ENCODE assay signal across 9 mouse cellular contexts in the genomic region with DNA sequence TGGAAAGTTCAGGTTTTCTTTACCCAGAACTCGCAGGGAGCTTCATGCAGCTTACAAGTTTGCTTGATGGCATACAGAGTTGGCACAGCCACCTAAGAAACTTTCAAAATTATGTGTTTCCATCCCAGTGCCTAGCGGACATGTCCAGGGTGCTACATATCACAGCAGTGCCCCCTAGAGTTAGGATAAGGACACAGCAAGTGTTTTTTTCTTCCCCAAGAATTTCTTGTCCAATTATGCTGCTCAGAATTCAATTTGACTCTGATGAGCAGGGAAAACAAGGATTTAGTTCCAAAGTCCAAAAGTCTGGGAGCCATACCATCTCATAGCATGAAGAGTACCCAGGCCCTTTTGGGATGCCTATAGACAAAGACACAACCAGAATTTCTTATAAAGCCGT. TPM values are rescaled to one million over a fixed set of nuclear protein-coding genes. Genes with fewer than 3 reads are reported as not detected.
A peak's percentile ranks its signal among the peaks of the same experiment; 100 is the strongest.
DNase-seq lines count a peak whose midpoint lies in the region; ATAC-seq and TF ChIP-seq lines count a peak whose summit lies in the region.
"Had no signal": no experiment of that assay in that cellular context is flagged by ENCODE, and none has a peak within 500 bp of the region (broad histone marks: within the 10 kb centered on the region; RNA-seq: fewer than 3 reads in every experiment).

No protein-coding gene starts in this region.

- H3K9me3 ChIP-seq in forebrain, postnatal 0 days (ENCODE audit: low read length): no peaks in the 10 kb centered on the region
- no peaks in the 10 kb centered on the region for H3K9me3 ChIP-seq in forebrain, embryonic 11.5 days (ENCODE audit: control insufficient read depth, low read length)
- no peaks in the 10 kb centered on the region for H3K9me3 ChIP-seq in liver, embryonic 14.5 days (ENCODE audit: control insufficient read depth, low read length)
- H3K9me3 ChIP-seq in liver, embryonic 12.5 days (replicated peaks): no peaks in the 10 kb centered on the region
- no peaks in the 10 kb centered on the region for H3K9me3 ChIP-seq in MEL (replicated peaks; ENCODE audit: insufficient read depth, low read length)

- TF ChIP-seq POLR2A in MEL (IDR thresholded peaks at IDR 0.05; ENCODE audit: control insufficient read depth in 1 of 2, insufficient read depth in 1 of 2, low read depth in 1 of 2, low read length in 2 of 2, poor library complexity in 1 of 2): no peak

- peak; percentile 40 for DNase-seq in forebrain, postnatal 0 days
- no peak for DNase-seq in forebrain, embryonic 11.5 days (ENCODE audit: low spot score)
- DNase-seq in liver, embryonic 14.5 days (ENCODE audit: low read depth in 3 of 3, low spot score in 3 of 3): no peak
- DNase-seq in MEL (ENCODE audit: low read depth, low spot score): peak; percentile 57
- DNase-seq in thymus, postnatal 14 days: no peak
- DNase-seq: right cerebral cortex, adult 18-20 months had no signal

- ATAC-seq in forebrain, postnatal 0 days: no peak
- ATAC-seq in forebrain, embryonic 11.5 days (replicated peaks; ENCODE audit: low FRiP score): no peak
- ATAC-seq in liver, embryonic 14.5 days (ENCODE audit: insufficient read depth): no peak
- no peak for ATAC-seq in liver, embryonic 12.5 days
- ATAC-seq in megakaryocyte, adult 5-6 weeks (ENCODE audit: poor library complexity, severe bottlenecking): peak; percentile 49; the same call in 1 of the 2 replicates
- ATAC-seq in monocyte, adult 5-6 weeks (replicated peaks; ENCODE audit: insufficient number of reproducible peaks, low FRiP score, low TSS enrichment, poor library complexity, severe bottlenecking): no peak

- TF ChIP-seq RAD21 in MEL (IDR thresholded peaks at IDR 0.05; ENCODE audit: low read depth, low read length): peak; percentile 47

- no peaks in the 10 kb centered on the region for H3K79me2 ChIP-seq in MEL (ENCODE audit: control insufficient read depth, insufficient read depth, low read length, poor library complexity)

- peak; percentile 66 for TF ChIP-seq CTCF in forebrain, postnatal 0 days (IDR thresholded peaks at IDR 0.05; ENCODE audit: low read depth)
- TF ChIP-seq CTCF in liver, embryonic 14.5 days (IDR thresholded peaks at IDR 0.05; ENCODE audit: low read depth): peak; percentile 58
- TF ChIP-seq CTCF in MEL (IDR thresholded peaks at IDR 0.05 in 2 of 3, conservative IDR thresholded peaks at IDR 0.05 in 1 of 3; ENCODE audit: control insufficient read depth in 1 of 3, insufficient read depth in 1 of 3, low read depth in 2 of 3, low read length in 3 of 3, poor library complexity in 1 of 3, severe bottlenecking in 1 of 3): peak; percentile 57 to 85 (median 70)

- no peak overlapping the region for H3K4me2 ChIP-seq in forebrain, postnatal 0 days (ENCODE audit: low read depth)
- no peak overlapping the region for H3K4me2 ChIP-seq in forebrain, embryonic 11.5 days (ENCODE audit: low read depth, low read length, severe bottlenecking)
- H3K4me2 ChIP-seq in liver, embryonic 14.5 days (ENCODE audit: low read depth): no peak overlapping the region
- no peak overlapping the region for H3K4me2 ChIP-seq in liver, embryonic 12.5 days

- H3K27ac ChIP-seq in forebrain, postnatal 0 days (ENCODE audit: low read depth, low read length): no peak overlapping the region
- H3K27ac ChIP-seq in forebrain, embryonic 11.5 days (ENCODE audit: low read depth, low read length): no peak overlapping the region
- no peak overlapping the region for H3K27ac ChIP-seq in liver, embryonic 14.5 days
- H3K27ac ChIP-seq in liver, embryonic 12.5 days: no peak overlapping the region
- H3K27ac ChIP-seq in MEL (ENCODE audit: control insufficient read depth, low read depth, low read length): no peak overlapping the region

- no peaks in the 10 kb centered on the region; the same call in 1 of the 2 replicates for H3K27me3 ChIP-seq in forebrain, postnatal 0 days (ENCODE audit: insufficient read depth, low read length)
- H3K27me3 ChIP-seq in forebrain, embryonic 11.5 days (ENCODE audit: control insufficient read depth, insufficient read depth, low read length): 0 out of 2 replicates have a peak, but pooled peaks cover 2% of the 10 kb centered on the region
- no peaks in the 10 kb centered on the region for H3K27me3 ChIP-seq in liver, embryonic 14.5 days (ENCODE audit: control insufficient read depth, insufficient read depth, low read length)
- H3K27me3 ChIP-seq in liver, embryonic 12.5 days (replicated peaks): peaks cover 10% of the 10 kb centered on the region; the same call in 1 of the 2 replicates
- peaks cover 2 to 4% of the 10 kb centered on the region in 2 experiments; a peak in 2 of 4 replicates for H3K27me3 ChIP-seq in MEL (ENCODE audit: control insufficient read depth in 1 of 2, insufficient read depth in 2 of 2, low read length in 2 of 2)

- no peak overlapping the region for H3K9ac ChIP-seq in forebrain, postnatal 0 days
- H3K9ac ChIP-seq in forebrain, embryonic 11.5 days (ENCODE audit: low read length): no peak overlapping the region
- no peak overlapping the region for H3K9ac ChIP-seq in liver, embryonic 14.5 days (replicated peaks)
- no peak overlapping the region for H3K9ac ChIP-seq in liver, embryonic 12.5 days
- no peak overlapping the region for H3K9ac ChIP-seq in MEL (ENCODE audit: control insufficient read depth, low read depth, low read length, poor library complexity, severe bottlenecking)

- H3K4me1 ChIP-seq in forebrain, postnatal 0 days (ENCODE audit: insufficient read depth): peaks cover 7% of the 10 kb centered on the region
- peaks cover 14% of the 10 kb centered on the region for H3K4me1 ChIP-seq in forebrain, embryonic 11.5 days (replicated peaks; ENCODE audit: control insufficient read depth, insufficient read depth, low read length)
- no peaks in the 10 kb centered on the region for H3K4me1 ChIP-seq in liver, embryonic 14.5 days (replicated peaks; ENCODE audit: control insufficient read depth in 2 of 2, insufficient read depth in 2 of 2, low read length in 1 of 2)
- H3K4me1 ChIP-seq in liver, embryonic 12.5 days: no peaks in the 10 kb centered on the region
- no peaks in the 10 kb centered on the region for H3K4me1 ChIP-seq in MEL (ENCODE audit: control insufficient read depth in 1 of 2, insufficient read depth in 2 of 2, low read length in 2 of 2)

- no peak overlapping the region for H3K4me3 ChIP-seq in forebrain, postnatal 0 days (ENCODE audit: low read depth, low read length)
- no peak overlapping the region for H3K4me3 ChIP-seq in forebrain, embryonic 11.5 days (ENCODE audit: low read depth, low read length)
- no peak overlapping the region for H3K4me3 ChIP-seq in liver, embryonic 14.5 days (ENCODE audit: insufficient read depth in 1 of 2, low read depth in 2 of 2, low read length in 2 of 2)
- H3K4me3 ChIP-seq in liver, embryonic 12.5 days: no peak overlapping the region
- H3K4me3 ChIP-seq in MEL (ENCODE audit: control insufficient read depth in 1 of 2, insufficient read depth in 1 of 2, low read depth in 2 of 2, low read length in 2 of 2): no peak overlapping the region

- TF ChIP-seq EP300 in liver, embryonic 14.5 days (IDR thresholded peaks at IDR 0.05; ENCODE audit: low read depth): no peak
- no peak for TF ChIP-seq EP300 in MEL (IDR thresholded peaks at IDR 0.05; ENCODE audit: low read depth in 1 of 2, low read length in 2 of 2)

- H3K36me3 ChIP-seq in forebrain, postnatal 0 days (ENCODE audit: insufficient read depth): no peaks in the 10 kb centered on the region
- no peaks in the 10 kb centered on the region for H3K36me3 ChIP-seq in forebrain, embryonic 11.5 days (ENCODE audit: control insufficient read depth, insufficient read depth, low read length)
- no peaks in the 10 kb centered on the region for H3K36me3 ChIP-seq in liver, embryonic 14.5 days (replicated peaks; ENCODE audit: control insufficient read depth, insufficient read depth, low read depth)
- H3K36me3 ChIP-seq in liver, embryonic 12.5 days: no peaks in the 10 kb centered on the region
- no peaks in the 10 kb centered on the region for H3K36me3 ChIP-seq in MEL (ENCODE audit: control insufficient read depth in 1 of 2, insufficient read depth in 2 of 2, low read length in 2 of 2)

- WGBS in forebrain, postnatal 0 days: 68% methylated on average over 3 of the region's 3 CpGs
- WGBS in forebrain, embryonic 11.5 days: 79% methylated on average over 3 of the region's 3 CpGs
- WGBS in liver, embryonic 14.5 days (ENCODE audit: insufficient replicate concordance): 53% methylated on average over 3 of the region's 3 CpGs
- 53% methylated on average over 3 of the region's 3 CpGs for WGBS in liver, embryonic 12.5 days (ENCODE audit: insufficient replicate concordance)

RNA-seq across cellular contexts. Expression of a gene that starts 43.8 kb away (rescaled TPM):
- 0.76 and 0.85 TPM in 2 replicates for total RNA-seq in forebrain, postnatal 0 days (2014; rRNA removed)
- polyA plus RNA-seq in forebrain, postnatal 0 days (2015; fragmentation: Nextera tagmentation; extraction: Ambion mirVana): 0.64 and 0.86 TPM in 2 replicates
- 0.17 and 0.20 TPM in 2 replicates for polyA plus RNA-seq in forebrain, embryonic 11.5 days (2014; fragmentation: Nextera tagmentation; extraction: Ambion mirVana)
- 0.06 and 0.10 TPM in 2 replicates for polyA plus RNA-seq in liver, embryonic 14.5 days (2012; rRNA removed)
- 0.05 and 0.06 TPM in 2 replicates for polyA plus RNA-seq in liver, embryonic 14.5 days (2014; fragmentation: Nextera tagmentation; extraction: Ambion mirVana)
- polyA plus RNA-seq in liver, embryonic 12.5 days (2016; fragmentation: Nextera tagmentation; extraction: Ambion mirVana): 0.10 and 0.13 TPM in 2 replicates
- total RNA-seq in MEL (2012; rRNA removed): 0.07 and 0.08 TPM in 2 replicates
- polyA plus RNA-seq in MEL (2012; ENCODE audit: insufficient read depth in 1 of 2, insufficient read length in 2 of 2, low read depth in 1 of 2, low replicate concordance in 2 of 2, missing spikeins in 1 of 2): under 1 TPM in 1 of 2 experiments, not detected in 1; 0.11 TPM
- total RNA-seq in megakaryocyte, adult 5-6 weeks (2015): 0.02 TPM in 1 of 2 replicates, not detected in the other
- total RNA-seq in megakaryocyte, adult 5-6 weeks (2017): 0.04 and 0.12 TPM in 2 replicates
- total RNA-seq in monocyte, adult 5-6 weeks (2017): 0.43 TPM in 1 of 3 replicates, not detected in the others

RNA-seq across cellular contexts. Expression of a gene that starts 50.9 kb away (rescaled TPM):
- 21.4 and 23.7 TPM in 2 replicates for total RNA-seq in forebrain, postnatal 0 days (2014; rRNA removed)
- polyA plus RNA-seq in forebrain, postnatal 0 days (2015; fragmentation: Nextera tagmentation; extraction: Ambion mirVana): 23.8 and 28.8 TPM in 2 replicates
- polyA plus RNA-seq in forebrain, embryonic 11.5 days (2014; fragmentation: Nextera tagmentation; extraction: Ambion mirVana): 17.4 and 19.6 TPM in 2 replicates
- polyA plus RNA-seq in liver, embryonic 14.5 days (2012; rRNA removed): 6.7 and 9.5 TPM in 2 replicates
- 11.9 and 13.2 TPM in 2 replicates for polyA plus RNA-seq in liver, embryonic 14.5 days (2014; fragmentation: Nextera tagmentation; extraction: Ambion mirVana)
- 16.8 and 17.6 TPM in 2 replicates for polyA plus RNA-seq in liver, embryonic 12.5 days (2016; fragmentation: Nextera tagmentation; extraction: Ambion mirVana)
- 53.9 and 70.4 TPM in 2 replicates for total RNA-seq in MEL (2012; rRNA removed)
- 10 to 100 TPM in 1 of 2 experiments, not detected in 1; 69.4 TPM for polyA plus RNA-seq in MEL (2012; ENCODE audit: insufficient read depth in 1 of 2, insufficient read length in 2 of 2, low read depth in 1 of 2, low replicate concordance in 2 of 2, missing spikeins in 1 of 2)
- 35.8 and 41.4 TPM in 2 replicates for total RNA-seq in megakaryocyte, adult 5-6 weeks (2015)
- total RNA-seq in megakaryocyte, adult 5-6 weeks (2017): 30.3 and 31.4 TPM in 2 replicates
- total RNA-seq in monocyte, adult 5-6 weeks (2017): 24.3 to 36.1 TPM (median 25.4 TPM) in 3 replicates

RNA-seq across cellular contexts. Expression of a gene that starts 59.1 kb away (rescaled TPM):
- total RNA-seq in forebrain, postnatal 0 days (2014; rRNA removed): not detected in 2 replicates
- 0.06 TPM in 1 of 2 replicates, not detected in the other for polyA plus RNA-seq in forebrain, postnatal 0 days (2015; fragmentation: Nextera tagmentation; extraction: Ambion mirVana)
- polyA plus RNA-seq in forebrain, embryonic 11.5 days (2014; fragmentation: Nextera tagmentation; extraction: Ambion mirVana): not detected in 2 replicates
- 38.0 and 39.8 TPM in 2 replicates for polyA plus RNA-seq in liver, embryonic 14.5 days (2012; rRNA removed)
- polyA plus RNA-seq in liver, embryonic 14.5 days (2014; fragmentation: Nextera tagmentation; extraction: Ambion mirVana): 42.4 and 45.0 TPM in 2 replicates
- 40.8 and 42.9 TPM in 2 replicates for polyA plus RNA-seq in liver, embryonic 12.5 days (2016; fragmentation: Nextera tagmentation; extraction: Ambion mirVana)
- not detected in 2 replicates for total RNA-seq in MEL (2012; rRNA removed)
- polyA plus RNA-seq in MEL (2012; ENCODE audit: insufficient read depth in 1 of 2, insufficient read length in 2 of 2, low read depth in 1 of 2, low replicate concordance in 2 of 2, missing spikeins in 1 of 2): not detected
- total RNA-seq in megakaryocyte, adult 5-6 weeks (2015): not detected in 2 replicates
- total RNA-seq in megakaryocyte, adult 5-6 weeks (2017): not detected in 2 replicates
- not detected in 3 replicates for total RNA-seq in monocyte, adult 5-6 weeks (2017)

Comparison
In these comparisons a context has a peak if more than half of its experiments do, and no peak if none do; other contexts are left out.
1. DNase-seq: peak in forebrain, postnatal 0 days (single experiment) and MEL (single experiment); none in forebrain, embryonic 11.5 days (single experiment), liver, embryonic 14.5 days (0 of 3) and thymus, postnatal 14 days (single experiment).
2. RNA of a gene that starts 59.1 kb away (polyA plus RNA-seq): 40.8 to 42.9 TPM in liver, embryonic 12.5 days and 38.0 to 45.0 TPM in liver, embryonic 14.5 days; not detected in MEL, 0.06 TPM in forebrain, postnatal 0 days and not detected in forebrain, embryonic 11.5 days; every median in the first group is over 10 times any median in the second.
3. Peak in every context shown above with its lines, with median percentiles within 50 percentile points of each other: CTCF ChIP-seq.